Mouse (Mus musculus): ENCODE measurements around the gene Maml3.

Maml3 gene

GRCm38 (mm10) chr3:51821551-51821950, 283.3 kb downstream of the Maml3 start:
- DNase-seq (ENCODE audit: low spot score): no peak

GRCm38 (mm10) chr3:51819109-51819508, 285.8 kb downstream of the Maml3 start:
- no peak for DNase-seq (ENCODE audit: low spot score)

GRCm38 (mm10) chr3:51817919-51818318, 287.0 kb downstream of the Maml3 start:
- DNase-seq (ENCODE audit: low spot score): no peak

- no peak for DNase-seq (ENCODE audit: low spot score)
Observed at GRCm38 (mm10) chr3:51817329-51817728, 287.5 kb downstream of the Maml3 start.

- no peak for DNase-seq (ENCODE audit: low spot score)
Observed at GRCm38 (mm10) chr3:51816517-51817285, 288.2 kb downstream of the Maml3 start.

GRCm38 (mm10) chr3:51814073-51814472, 290.8 kb downstream of the Maml3 start:
- no peak for DNase-seq (ENCODE audit: low spot score)

- DNase-seq (ENCODE audit: low spot score): no peak
Observed at GRCm38 (mm10) chr3:51813186-51813585, 291.7 kb downstream of the Maml3 start.

- DNase-seq (ENCODE audit: low spot score): no peak
Observed at GRCm38 (mm10) chr3:51810731-51811130, 294.1 kb downstream of the Maml3 start.

GRCm38 (mm10) chr3:51809822-51810221, 295.1 kb downstream of the Maml3 start:
- DNase-seq (ENCODE audit: low spot score): no peak

GRCm38 (mm10) chr3:51807981-51808870, 296.6 kb downstream of the Maml3 start:
- no peak for DNase-seq (ENCODE audit: low spot score)

- no peak for DNase-seq (ENCODE audit: low spot score)
Observed at GRCm38 (mm10) chr3:51805488-51806318, 299.2 kb downstream of the Maml3 start.

GRCm38 (mm10) chr3:51803903-51804302, 301.0 kb downstream of the Maml3 start:
- no peak for DNase-seq (ENCODE audit: low spot score)

- DNase-seq (ENCODE audit: low spot score): no peak
Observed at GRCm38 (mm10) chr3:51799650-51800049, 305.2 kb downstream of the Maml3 start.

- no peak for DNase-seq (ENCODE audit: low spot score)
Observed at GRCm38 (mm10) chr3:51796838-51797237, 308.0 kb downstream of the Maml3 start.

- DNase-seq (ENCODE audit: low spot score): peak; percentile 33
Observed at GRCm38 (mm10) chr3:51796219-51796828, 308.6 kb downstream of the Maml3 start.

- DNase-seq (ENCODE audit: low spot score): no peak
Observed at GRCm38 (mm10) chr3:51791542-51791941, 313.3 kb downstream of the Maml3 start.

- DNase-seq (ENCODE audit: low spot score): no peak
Observed at GRCm38 (mm10) chr3:51789389-51789904, 315.4 kb downstream of the Maml3 start.

- no peak for DNase-seq (ENCODE audit: low spot score)
Observed at GRCm38 (mm10) chr3:51788591-51789339, 316.1 kb downstream of the Maml3 start.

GRCm38 (mm10) chr3:51787945-51788344, 316.9 kb downstream of the Maml3 start:
- no peak for DNase-seq (ENCODE audit: low spot score)

GRCm38 (mm10) chr3:51785796-51786195, 319.1 kb downstream of the Maml3 start:
- DNase-seq (ENCODE audit: low spot score): no peak

GRCm38 (mm10) chr3:51782191-51782590, 322.7 kb downstream of the Maml3 start:
- no peak for DNase-seq (ENCODE audit: low spot score)

Measured in spleen, adult 12 weeks (tissue).